Mouse (Mus musculus) megakaryocyte-erythroid progenitor cell, adult 5-6 weeks (primary cell): ENCODE data around the gene Meox1. TPM values are rescaled to one million over a fixed set of nuclear protein-coding genes. Genes with fewer than 3 reads are reported as not detected.

Experiments used
- ATAC-seq: replicated peaks from 2 replicates; pipeline ENCODE4 v1.8.0; 2016; ENCODE audit warnings: mild to moderate bottlenecking, inconsistent platforms; ENCODE audit not compliant: severe bottlenecking, poor library complexity, low FRiP score, low TSS enrichment
- total RNA-seq, 2 experiments: library from RNA; stranded (forward) in 1 of 2; stranded (reverse) in 1 of 2; fragments of 200-1000, 215-1000 nt in 1 of 2; fragments of >200 nt in 1 of 2; fragmentation: Nextera tagmentation in 1 of 2; gene quantifications; 2 replicates each; pipeline ENCODE4 v1.2.3; 2014 to 2017

Meox1 gene
- total RNA-seq, 2 experiments from 2014 or later, result not detected

GRCm38 (mm10) chr11:101905115-101905514, 10.9 kb upstream of the Meox1 start:
- peak; percentile 65 for ATAC-seq

- ATAC-seq, result no peak
These were observed 7.1 kb upstream of the Meox1 start for GRCm38 (mm10) chr11:101901309-101901708.

- ATAC-seq, result no peak
These were observed 4.2 kb upstream of the Meox1 start for GRCm38 (mm10) chr11:101898328-101898727.

- ATAC-seq, result no peak
These were observed 2.6 kb upstream of the Meox1 start for GRCm38 (mm10) chr11:101896546-101897361.

GRCm38 (mm10) chr11:101893560-101893959, 614 bp downstream of the Meox1 start:
- no peak for ATAC-seq

- ATAC-seq, result no peak
These were observed 2.7 kb downstream of the Meox1 start for GRCm38 (mm10) chr11:101891451-101891850.

- no peak for ATAC-seq
These were observed 4.4 kb downstream of the Meox1 start for GRCm38 (mm10) chr11:101889781-101890180.

GRCm38 (mm10) chr11:101888820-101889219, 5.4 kb downstream of the Meox1 start:
- ATAC-seq, result no peak

- ATAC-seq, result no peak
These were observed 7.7 kb downstream of the Meox1 start for GRCm38 (mm10) chr11:101886436-101886835.

- ATAC-seq, result no peak
These were observed 8.3 kb downstream of the Meox1 start for GRCm38 (mm10) chr11:101885881-101886319.

GRCm38 (mm10) chr11:101885232-101885631, 8.9 kb downstream of the Meox1 start:
- ATAC-seq, result no peak

GRCm38 (mm10) chr11:101883911-101884310, 10.3 kb downstream of the Meox1 start:
- ATAC-seq, result no peak

- ATAC-seq, result no peak
These were observed 11.5 kb downstream of the Meox1 start for GRCm38 (mm10) chr11:101882500-101883290.

GRCm38 (mm10) chr11:101881604-101882071, 12.5 kb downstream of the Meox1 start:
- ATAC-seq, result no peak

GRCm38 (mm10) chr11:101881185-101881584, 13.0 kb downstream of the Meox1 start:
- no peak for ATAC-seq

- ATAC-seq, result no peak
These were observed 14.5 kb downstream of the Meox1 start for GRCm38 (mm10) chr11:101879672-101880071.

- no peak for ATAC-seq
These were observed 15.5 kb downstream of the Meox1 start for GRCm38 (mm10) chr11:101878696-101879095.

- no peak for ATAC-seq
These were observed 19.2 kb downstream of the Meox1 start for GRCm38 (mm10) chr11:101874978-101875377.

GRCm38 (mm10) chr11:101873909-101874308, 20.3 kb downstream of the Meox1 start:
- ATAC-seq, result no peak

GRCm38 (mm10) chr11:101871435-101871834, 22.7 kb downstream of the Meox1 start:
- ATAC-seq, result no peak
